Mouse (Mus musculus) brain, embryonic 18.5 days (tissue): ENCODE results near the gene Vps53.

ENCODE experiments used
- DNase-seq: peaks from one replicate; pipeline ENCODE4 v3.0.0-alpha.2; 2012; ENCODE audit warnings: low read depth, low spot score

Vps53 gene

DNA sequence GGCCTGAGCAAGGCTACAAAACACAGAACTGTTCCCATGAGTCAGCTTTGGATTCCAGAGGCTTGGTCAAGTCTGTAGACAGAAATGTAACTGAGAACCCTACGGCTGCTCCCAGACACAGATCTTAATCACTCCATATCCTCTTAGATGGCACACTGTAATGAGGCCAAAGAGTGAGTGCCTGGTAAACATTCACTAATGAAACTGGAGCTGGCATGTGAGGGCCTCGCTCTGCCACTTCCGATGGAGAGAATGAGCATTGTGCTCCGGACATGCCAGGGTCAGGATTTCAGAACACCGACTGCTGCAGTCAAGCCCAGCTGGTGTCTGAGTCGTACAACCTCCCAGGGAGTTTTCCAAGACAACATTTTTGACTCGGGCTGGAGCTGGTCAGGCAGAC lies 119.5 kb downstream of the Vps53 start:
- DNase-seq = no peak

DNA sequence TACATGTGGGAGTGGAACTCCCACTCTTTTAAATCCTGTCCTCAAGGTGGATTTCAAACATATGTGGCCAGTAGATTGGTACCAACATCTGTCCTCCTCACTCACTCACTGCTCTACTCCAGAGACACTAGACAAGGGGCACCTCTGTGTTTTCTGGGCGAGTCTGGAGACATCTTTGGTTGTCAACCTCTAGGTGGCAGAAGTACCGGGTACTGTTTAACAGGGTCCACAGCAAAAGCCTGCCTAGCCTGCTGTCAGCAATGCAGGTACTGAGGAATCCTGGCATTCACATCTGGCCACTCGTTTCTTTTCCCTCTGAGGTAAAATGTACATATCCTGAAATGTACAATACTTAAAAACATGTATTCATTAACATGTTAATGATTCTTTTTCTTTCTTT lies 123.0 kb downstream of the Vps53 start:
- no peak for DNase-seq

DNA sequence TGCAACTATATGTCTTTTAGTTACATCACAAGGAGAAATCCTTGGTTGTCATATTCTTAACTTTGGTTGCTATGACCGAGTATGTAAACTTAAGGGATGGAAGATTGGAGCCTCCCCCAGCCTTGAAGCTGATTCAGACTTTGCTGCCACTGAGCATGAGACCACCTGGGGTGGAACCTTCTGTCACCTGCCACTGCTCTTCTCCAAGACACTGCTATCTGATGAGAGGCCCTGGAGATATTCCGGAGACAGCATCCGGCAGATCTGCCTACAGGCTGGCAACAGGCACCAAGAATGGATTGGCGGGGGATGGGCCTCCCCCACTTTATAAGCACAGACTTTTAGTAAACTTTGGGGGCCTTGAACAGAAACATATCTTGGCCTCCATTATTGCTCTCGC lies 127.0 kb downstream of the Vps53 start:
- DNase-seq = no peak

DNA sequence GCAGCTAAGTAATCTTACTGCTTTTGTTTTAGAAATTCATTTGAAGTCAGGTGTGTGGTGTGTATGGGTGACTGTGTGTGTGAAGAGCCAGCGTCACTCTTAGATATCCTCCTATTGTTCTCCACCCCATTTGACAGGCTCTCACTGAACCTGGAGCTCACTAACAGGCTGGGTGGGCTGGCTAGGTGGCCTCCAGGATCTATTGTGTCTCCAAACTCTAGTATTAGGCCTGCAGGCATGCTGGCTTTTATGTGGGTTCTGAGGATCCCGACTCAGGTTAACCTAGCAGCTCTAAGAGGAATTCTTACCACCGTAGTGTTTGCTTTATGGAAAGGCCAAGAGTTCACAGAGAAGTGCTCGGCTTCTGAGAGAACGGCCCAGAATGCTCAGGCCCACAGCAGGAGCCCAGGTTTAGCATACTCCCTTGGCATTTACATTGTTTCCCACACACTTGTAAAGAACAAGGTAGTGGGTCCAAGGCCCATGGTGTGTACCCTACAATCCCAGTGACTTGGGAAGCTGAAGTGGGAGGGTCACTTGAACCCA lies 128.4 kb downstream of the Vps53 start:
- no peak for DNase-seq

DNA sequence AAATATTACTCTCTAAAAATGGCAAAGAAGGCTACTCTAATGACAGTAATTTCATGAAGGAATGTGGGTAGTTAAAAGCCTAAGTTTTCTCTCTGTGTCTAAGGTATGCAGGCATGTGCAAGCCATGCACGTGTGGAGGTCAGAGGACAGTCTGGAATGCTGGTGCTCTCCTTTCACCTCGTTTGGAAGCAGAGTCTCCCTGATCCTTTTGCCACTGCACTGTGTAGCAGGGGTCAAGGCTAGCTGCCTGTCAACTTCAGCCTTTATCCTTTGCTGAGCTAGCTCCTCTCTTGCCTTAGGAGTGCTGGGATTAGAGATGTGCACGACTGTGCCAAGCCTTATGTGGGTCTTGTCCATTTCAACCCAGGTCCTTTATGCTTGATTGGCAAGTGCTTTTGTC lies 128.9 kb downstream of the Vps53 start:
- DNase-seq = no peak

DNA sequence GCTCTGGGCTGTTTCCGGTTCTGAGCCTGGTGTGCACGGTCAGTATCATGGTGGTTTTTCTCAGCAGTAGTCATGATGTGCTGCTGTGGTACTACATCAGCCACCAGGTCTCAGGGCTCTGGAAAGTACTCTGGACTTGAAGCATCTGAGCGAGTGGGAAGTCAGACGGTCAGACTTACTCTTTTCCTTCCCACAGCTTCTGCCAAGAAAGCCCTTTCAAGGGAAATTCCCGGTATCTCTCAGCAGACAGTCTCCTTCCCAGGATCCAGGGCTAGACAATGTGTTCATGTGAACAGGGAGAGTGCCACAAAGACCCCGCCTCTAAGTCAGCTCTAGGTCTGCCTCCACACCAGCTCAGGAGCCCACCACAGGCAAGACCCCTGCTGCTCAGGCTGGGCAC lies 134.1 kb downstream of the Vps53 start:
- no peak for DNase-seq

DNA sequence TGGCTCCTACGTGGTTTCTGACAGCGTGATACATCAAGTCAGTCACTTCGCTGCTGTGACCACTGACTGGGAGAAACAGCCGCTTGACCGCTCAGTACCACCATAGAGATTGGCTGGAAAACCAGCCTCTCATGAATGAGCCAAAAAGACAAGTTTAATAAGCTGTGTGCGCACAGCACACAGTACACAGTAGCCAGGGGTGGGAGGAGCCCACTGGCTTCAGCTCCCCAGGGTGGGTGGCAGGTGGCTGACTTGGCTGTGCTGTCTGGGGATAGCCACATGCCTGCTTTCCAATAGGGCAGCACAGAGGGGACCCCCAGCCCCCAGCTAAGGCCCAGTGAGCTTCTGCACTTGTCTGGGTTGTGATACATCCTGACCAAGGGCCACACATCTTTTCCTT lies 135.0 kb downstream of the Vps53 start:
- DNase-seq = no peak

DNA sequence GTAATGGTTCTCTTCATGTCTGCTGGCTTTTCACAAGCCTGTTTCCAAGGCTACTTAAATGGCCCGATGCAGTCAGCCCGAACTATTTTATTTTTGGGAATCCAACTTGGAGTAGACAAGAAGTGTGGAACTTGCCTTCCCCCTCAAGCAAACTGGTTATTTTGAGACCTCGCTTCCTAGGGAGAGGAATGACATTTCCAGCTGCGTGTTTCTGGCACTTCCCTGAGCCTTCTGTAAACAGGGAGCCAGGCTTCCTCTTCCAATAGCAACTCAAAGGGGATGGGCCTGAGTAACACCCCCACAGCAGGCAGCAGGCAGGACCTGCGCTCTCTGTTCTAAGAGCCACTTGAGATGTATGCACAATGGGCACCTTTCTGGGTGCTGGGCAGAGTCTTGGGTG lies 136.6 kb downstream of the Vps53 start:
- no peak for DNase-seq

DNA sequence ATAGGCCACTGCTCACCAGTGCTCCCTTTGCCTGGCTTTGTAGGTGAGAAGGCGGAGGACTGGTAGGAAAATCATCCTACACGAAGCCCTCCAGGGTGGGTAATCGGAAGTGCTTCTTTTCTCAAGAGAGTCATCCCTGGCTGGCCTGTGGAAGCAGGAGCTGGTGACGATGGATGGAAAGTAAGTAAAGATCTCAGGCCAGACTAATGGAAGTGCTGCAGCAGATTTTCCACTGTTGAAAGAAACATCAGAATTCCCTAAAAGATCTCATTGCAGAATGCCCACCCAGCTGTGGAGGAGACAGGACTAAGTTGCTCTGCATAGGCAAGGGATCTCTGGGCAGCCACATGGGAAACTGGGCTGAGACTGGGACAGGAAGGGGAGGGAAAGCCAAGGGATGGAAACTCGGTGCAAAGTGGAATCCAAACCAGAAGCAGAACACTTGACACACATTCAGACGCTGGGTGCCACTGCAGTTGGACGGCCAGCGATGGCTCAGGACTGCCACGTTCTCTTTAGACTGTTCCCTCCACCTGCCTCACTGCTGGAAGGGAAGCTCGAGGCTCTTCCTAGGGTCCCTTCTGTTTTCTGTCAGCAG lies 137.3 kb downstream of the Vps53 start:
- no peak for DNase-seq

DNA sequence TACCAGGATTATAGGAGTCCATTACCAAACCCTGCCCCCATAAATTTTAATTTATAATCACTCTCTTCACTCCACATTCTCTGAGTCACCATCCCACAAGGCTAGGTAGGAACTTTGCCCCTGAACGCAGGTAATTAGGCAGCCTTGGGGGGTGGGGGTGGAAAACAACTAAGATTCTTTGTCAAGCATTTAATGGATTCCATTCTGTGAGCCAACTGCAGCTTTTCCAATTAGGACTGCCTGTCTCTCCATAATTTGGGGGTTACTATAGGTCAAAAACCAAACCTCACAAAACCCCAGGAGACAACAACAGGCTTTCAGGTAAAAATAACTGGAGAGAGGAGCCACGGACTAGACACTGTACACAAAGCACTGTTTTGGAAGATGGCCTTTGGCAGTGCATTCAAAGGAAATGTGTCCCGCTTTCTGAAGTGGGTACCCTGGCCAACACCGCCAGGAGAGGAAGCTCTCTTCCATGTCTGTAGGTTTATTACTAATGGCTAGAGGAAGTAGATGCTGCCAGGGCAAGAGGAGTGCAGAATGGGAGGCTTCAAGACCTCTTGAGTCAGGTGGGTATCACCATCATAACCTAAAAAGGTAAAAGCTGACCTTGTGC lies 138.6 kb downstream of the Vps53 start:
- DNase-seq = no peak

DNA sequence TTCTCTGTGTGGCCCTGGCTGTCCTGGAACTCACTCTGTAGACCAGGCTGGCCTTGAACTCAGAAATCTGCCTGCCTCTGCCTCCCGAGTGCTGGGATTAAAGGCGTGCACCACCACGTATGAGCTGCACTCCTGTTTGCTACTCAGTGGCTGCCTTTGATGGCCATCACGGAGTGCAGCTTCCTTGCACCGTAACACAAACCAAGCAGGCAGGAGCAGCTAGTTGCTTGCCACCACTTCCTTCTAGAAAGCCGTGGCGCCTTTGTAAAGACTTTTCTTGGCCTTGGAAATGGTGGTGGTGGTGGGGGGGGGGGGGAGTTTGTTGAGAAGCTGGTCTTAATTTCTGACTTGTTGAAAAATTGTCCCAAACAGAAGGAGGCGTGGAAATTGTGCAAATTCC lies 139.3 kb downstream of the Vps53 start:
- DNase-seq = no peak

DNA sequence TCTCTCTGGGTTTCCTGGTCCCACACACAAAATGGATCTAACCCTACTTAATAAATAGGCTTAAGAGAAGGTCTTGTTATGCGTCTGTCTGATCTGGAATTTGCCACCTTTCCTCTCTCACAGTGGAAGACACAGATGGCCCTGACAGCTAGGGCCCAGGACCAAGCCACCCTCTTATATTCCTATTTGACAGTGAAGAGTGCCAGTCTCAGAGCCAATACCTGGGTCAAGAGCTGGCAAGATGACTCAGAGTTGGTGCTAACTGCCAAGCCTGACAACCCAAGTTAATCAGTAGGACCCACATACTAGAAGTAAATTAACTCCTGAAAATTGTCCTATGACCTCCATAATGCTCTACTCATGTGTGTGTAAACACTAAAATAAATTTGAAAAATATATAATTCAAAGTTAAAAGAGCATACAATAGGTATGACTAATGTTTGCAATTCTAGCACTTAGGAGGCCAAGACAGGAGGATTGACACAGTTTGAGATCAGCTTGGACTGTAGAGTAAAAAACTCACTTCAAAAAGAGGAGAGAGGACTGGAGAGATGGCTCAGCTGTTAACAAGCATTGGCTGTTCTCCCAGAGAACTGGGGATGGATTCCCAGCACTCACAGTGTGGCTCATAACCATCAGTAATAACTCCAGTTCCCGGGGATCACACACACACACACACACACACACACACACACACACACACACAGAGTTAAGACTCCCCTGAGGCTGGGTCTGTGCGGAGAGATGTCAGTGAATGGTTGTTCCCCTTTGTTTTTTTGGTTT lies 140.0 kb downstream of the Vps53 start:
- no peak for DNase-seq

DNA sequence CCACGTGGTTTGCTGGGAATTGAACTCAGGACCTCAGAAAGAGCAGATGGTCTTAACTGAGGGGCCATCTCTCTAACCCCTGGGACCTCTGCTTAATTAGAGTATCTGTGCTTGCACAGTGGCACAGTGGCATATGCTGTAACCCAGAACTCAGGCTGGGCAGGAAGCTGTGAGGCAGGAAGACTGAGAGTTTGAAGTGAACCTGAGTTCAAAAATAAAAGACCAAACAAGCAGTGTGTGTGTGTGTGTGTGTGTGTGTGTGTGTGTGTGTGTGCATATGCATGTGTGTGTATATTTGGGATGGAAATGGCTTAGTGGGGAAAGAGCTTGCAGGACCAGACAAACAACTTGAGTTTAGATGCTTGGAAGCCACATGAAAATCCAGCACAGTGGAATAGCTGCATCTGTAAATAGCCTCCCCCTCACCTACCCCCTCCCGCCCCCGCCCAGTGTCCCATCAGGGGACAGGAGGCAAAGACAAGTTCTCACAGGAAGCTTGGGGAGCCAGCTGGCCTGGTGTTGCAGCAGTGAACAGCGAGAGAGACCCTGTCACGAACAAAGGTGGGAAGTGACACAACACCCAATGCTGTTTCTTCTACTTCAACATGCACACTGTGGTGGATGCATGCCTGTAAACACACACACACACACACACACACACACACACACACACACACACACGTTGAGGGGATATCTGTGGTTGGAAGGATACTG lies 141.7 kb downstream of the Vps53 start:
- DNase-seq = no peak

DNA sequence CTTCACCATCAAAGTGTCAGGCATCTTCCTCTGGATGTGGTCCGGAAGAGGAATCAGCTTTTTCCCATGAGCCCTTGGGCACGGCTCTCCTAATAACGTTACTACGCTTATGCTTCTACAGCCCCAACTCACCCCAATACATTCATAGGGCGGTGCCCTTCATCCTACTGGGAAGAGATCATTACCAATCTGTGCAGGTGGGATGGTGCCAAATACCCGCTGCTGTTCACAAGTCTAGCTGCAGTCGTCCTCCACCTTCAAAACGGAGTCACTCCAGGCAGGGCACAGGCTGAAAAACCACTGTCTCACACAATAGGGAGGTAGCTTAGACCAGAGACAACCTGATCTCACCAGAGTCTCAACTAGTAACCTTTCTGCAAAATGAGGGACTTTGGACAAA lies 144.3 kb downstream of the Vps53 start:
- no peak for DNase-seq

DNA sequence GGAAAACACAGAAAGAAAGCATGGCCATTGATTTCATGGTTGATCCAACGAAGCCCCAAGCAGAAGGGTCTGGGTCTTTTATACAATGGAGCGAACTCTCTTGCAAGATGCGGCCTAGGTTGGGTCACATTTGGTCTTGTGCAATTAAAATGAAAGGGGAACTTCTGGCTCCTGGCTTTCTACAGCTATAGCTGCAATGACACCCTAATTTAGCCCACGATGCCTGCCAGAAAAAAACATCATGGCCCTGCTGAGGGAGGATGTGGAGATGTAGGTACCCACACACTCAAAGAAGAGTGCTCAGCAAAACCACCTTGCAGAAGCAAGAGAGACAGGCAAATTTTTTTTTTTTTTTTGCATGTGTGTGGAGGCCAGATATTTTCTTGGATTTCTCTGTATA lies 145.6 kb downstream of the Vps53 start:
- DNase-seq = no peak

DNA sequence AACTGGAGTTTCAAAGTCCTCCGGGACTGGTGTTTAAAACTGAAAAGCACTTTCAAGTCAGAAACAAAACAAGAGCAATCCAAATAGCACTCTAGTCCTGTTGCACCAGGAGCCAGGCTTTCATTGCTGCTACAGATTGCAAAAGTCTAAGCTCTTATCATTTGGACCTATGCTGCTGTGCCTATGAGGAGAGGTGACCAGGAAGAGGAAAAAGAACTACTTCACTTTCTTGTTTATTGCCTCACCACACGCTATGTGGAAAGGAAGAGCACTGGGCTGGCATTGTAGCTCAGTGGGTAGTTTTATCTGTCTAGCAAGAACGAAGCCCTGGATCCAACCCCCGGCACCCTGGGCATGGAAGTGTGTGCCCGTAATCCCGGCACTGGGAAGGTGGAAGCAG lies 146.1 kb downstream of the Vps53 start:
- DNase-seq = no peak

DNA sequence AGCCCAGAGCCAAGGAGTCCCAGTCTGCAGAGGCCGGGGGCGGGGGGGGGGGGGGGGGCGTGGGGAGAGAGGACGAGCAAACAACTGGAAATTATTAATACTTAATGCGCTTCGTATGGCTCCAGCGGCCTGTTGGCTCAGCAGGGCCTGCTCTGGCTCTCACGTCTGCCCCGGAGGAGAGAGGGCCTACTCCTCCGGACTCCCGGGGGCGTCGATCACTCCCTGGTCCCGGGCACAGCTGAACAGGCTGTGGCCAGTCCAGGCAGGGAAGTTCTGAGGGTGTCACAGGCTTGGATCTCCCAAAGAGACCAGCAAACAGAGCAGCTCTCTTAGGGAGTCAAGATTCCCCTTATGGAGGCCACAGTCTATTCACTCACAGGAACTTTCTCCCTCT lies 151.4 kb downstream of the Vps53 start:
- no peak for DNase-seq

DNA sequence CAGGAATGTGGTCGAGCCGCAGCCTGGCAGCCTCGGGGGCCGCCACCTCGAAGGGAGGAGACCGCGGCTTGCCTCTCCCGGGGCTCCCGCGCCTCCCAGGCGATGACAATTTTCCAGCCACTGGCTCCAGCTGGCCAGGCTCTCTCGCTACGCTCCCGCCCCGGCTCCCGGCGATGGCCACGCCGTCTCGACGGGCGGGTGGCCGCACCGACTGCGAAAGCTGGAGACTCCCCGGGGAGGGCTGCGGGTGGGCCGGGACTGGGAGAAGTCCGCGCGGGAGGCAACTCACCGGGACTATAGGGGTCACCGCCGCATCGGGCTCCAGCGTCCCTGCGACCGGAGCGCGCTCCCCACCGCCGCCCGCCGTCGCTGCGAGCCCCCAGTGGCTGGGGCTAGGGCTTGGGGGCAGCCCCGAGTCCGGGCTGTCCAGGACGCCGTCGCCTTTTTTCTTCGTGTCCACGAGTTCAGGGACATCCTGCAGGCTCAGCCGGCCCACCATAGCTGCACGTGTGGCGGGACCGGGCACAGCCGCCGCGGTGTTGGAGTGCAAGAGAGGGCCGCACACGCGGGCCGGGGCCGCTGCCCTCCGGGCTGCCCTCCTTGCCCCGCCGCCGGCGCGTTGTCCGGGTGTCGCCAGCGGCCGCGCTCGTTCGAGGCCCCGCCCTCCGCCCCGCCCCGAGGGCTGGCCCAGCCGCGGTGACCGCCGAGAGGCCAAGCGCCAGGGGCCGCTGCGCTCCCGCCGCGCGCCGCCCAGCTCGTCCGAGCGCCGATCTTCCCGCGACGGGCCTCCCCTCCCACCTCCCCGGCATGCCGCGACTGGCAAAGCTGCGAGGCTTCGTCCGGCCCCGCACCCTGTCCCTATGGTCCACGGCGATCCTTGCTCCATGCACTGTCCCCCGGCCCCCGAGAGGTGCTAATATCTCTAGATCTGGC lies 152.0 kb downstream of the Vps53 start, which contains the start of gene Rflnb:
Gene Rflnb (minus strand): TSS at position 644 of the 933 bp plus-strand sequence.
- DNase-seq = no peak

DNA sequence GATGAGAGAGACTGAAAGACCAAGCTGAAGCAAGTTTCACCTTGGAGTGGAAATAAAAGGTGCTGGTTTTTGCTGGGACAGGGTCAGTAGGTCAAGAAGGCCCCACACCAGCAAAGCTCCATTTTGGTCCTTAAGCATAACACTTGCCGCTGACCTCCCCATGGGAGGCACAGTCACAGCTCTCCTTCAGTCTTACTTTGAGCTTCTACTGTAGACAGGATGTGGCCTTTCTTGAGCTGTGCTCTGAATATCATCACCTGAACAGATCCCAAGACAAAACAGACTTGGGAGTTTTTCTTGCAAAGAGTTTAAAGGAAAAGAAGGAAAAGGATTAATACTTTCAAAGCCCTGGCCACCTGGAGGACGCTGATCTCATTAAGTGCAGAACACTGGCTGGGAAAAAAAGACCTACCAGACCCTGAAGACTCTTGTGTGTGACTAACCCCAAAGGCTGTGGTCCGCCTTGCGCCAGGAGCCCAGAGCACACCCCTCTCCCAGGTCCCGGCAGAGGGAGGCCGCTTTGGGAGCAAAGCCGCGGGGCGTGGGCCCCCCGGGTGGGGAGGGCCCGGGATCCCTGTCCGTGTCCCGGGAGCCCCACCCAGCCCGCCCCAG lies 152.8 kb downstream of the Vps53 start:
- DNase-seq = no peak

DNA sequence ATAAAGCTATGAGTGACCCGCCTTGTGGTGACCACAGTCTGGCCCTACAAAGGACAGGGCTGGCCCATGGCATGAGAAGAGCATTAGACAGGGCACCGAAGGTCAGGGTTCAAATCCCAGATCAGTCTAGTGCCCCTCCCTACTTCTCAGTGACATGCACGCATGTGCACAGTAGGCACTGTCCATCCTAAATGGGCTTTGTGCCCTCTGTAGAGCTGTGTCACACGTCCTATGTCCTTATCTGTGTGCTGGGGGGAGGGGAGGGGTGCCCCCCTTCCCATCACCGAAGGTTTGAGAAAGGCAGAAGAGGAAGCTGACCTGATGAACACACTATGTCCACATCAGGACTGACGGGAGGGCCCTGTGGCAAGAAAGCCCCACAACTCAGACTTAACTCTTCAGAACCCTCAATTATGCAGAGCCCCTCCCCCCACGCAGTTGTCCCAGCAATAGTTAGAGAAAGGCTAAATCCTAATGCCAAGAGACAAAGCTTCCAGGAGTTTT lies 154.3 kb downstream of the Vps53 start:
- no peak for DNase-seq
